Mouse (Mus musculus): Measurements from ENCODE around the gene Scn3b.

DNA sequence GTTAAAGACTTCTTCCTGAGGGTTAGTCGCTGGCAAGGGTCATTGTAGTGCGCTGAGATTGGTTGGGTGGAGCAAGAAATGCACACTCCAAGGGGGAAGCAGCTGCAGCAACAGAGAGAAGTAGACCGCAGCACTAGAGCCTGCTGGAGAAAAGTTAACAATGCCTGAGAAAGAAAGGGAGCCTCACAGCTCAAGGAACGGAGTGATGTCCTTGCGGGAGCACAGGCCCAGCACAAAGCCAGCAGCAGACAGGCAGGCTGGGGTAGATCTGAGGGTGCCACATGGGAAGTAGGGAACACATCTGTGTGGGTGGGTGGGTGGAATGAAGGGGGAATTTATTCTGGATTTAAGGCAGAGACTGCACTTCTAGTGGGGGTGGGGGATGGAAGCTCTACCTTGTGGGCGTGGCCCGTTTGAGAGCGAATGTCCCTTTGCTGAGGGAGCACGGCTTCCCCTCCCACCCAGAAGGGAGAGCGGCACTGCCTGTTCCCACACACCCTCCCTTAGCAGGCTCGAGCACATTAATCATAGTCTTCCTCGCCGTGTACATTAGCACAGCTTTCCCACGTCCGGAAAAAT is 27.7 kb upstream of the Scn3b start:
- TF ChIP-seq POLR2A (IDR thresholded peaks at IDR 0.05; ENCODE audit: borderline replicate concordance, extremely low read depth, low read depth, low read length) (no peak; the same call in 1 of the 2 replicates), CTCF (IDR thresholded peaks at IDR 0.05; ENCODE audit: insufficient read depth, low read length) (no peak)

Measured in lung, adult 2 months (tissue).